Mouse (Mus musculus) kidney, adult 18-20 months (tissue): ENCODE data around the gene Pank1.
A peak's percentile ranks its signal among the peaks of the same experiment; 100 is the strongest.

Experiments
- DNase-seq: peaks from one replicate; pipeline ENCODE4 v3.0.0; 2021

Pank1 gene

GRCm38 (mm10) chr19:34878603-34879541, at the start of gene Pank1:
TSS of gene Pank1 (minus strand) at chr19:34879455.
- DNase-seq, result peak; percentile 85

GRCm38 (mm10) chr19:34922603-34922963, 43.3 kb upstream of the Pank1 start:
- no peak for DNase-seq

- peak; percentile 91 for DNase-seq
Measured at GRCm38 (mm10) chr19:34921652-34922602, 42.7 kb upstream of the Pank1 start, which contains the start of gene Kif20b. TSS of gene Kif20b (plus strand) at chr19:34922361.

- no peak for DNase-seq
Measured at GRCm38 (mm10) chr19:34921253-34921651, 42.0 kb upstream of the Pank1 start.

GRCm38 (mm10) chr19:34920531-34920930, 41.3 kb upstream of the Pank1 start:
- no peak for DNase-seq

GRCm38 (mm10) chr19:34920066-34920465, 40.8 kb upstream of the Pank1 start:
- DNase-seq, result no peak

GRCm38 (mm10) chr19:34912366-34912765, 33.1 kb upstream of the Pank1 start:
- DNase-seq, result no peak

GRCm38 (mm10) chr19:34906772-34907171, 27.5 kb upstream of the Pank1 start:
- no peak for DNase-seq

- DNase-seq, result no peak
Measured at GRCm38 (mm10) chr19:34905424-34905823, 26.2 kb upstream of the Pank1 start.

- no peak for DNase-seq
Measured at GRCm38 (mm10) chr19:34904032-34904431, 24.8 kb upstream of the Pank1 start.

GRCm38 (mm10) chr19:34901735-34902134, 22.5 kb upstream of the Pank1 start:
- no peak for DNase-seq

- DNase-seq, result no peak
Measured at GRCm38 (mm10) chr19:34901266-34901665, 22.0 kb upstream of the Pank1 start.

GRCm38 (mm10) chr19:34898941-34899340, 19.7 kb upstream of the Pank1 start:
- DNase-seq, result no peak

GRCm38 (mm10) chr19:34897082-34897965, 18.1 kb upstream of the Pank1 start:
- no peak for DNase-seq

- DNase-seq, result no peak
Measured at GRCm38 (mm10) chr19:34895082-34895481, 15.8 kb upstream of the Pank1 start.

GRCm38 (mm10) chr19:34891590-34891989, 12.3 kb upstream of the Pank1 start:
- DNase-seq, result no peak

- DNase-seq, result no peak
Measured at GRCm38 (mm10) chr19:34890981-34891380, 11.7 kb upstream of the Pank1 start.

- DNase-seq, result no peak
Measured at GRCm38 (mm10) chr19:34886324-34886723, 7.1 kb upstream of the Pank1 start.

- DNase-seq, result no peak
Measured at GRCm38 (mm10) chr19:34883526-34884224, 4.4 kb upstream of the Pank1 start.

GRCm38 (mm10) chr19:34882443-34882842, 3.2 kb upstream of the Pank1 start:
- no peak for DNase-seq

- DNase-seq, result peak; percentile 26
Measured at GRCm38 (mm10) chr19:34881160-34881559, 1.9 kb upstream of the Pank1 start.

- DNase-seq, result no peak
Measured at GRCm38 (mm10) chr19:34879624-34880023, 369 bp upstream of the Pank1 start.
